10 mouse cellular contexts compared by ENCODE assay signal in the genomic region with DNA sequence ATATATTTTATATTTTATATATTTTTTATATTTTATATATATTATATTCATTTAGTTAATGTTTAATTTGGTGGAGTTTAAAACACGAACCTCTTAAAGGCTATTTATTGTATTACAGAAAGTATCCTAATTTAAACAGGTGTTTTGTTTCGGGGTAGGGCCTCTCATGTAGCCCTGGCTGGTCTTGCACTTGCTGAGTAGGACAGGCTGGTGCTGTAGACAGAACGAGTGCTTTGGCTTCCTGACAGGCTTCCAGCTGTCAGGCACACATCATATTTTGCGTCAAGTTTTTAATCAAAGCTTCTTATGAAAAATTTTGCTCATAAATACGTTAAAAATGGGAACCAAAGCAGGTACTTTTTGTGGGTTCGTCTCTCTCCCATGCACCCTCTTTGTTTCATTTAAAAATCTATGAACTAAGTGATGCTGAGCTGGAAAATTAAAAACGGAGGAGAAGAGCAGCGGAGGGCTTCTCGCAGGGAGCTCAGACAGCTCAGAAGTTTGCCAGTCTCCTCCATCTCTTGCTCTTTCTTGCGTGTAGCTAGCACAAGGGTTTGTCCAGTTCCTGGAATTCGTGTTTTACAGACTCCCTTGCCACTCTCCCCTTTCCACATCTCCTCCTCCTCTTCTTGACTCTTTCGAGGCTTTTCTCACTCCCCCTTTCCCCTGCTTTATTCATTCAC.
A peak's percentile ranks its signal among the peaks of the same experiment; 100 is the strongest.
DNase-seq lines count a peak whose midpoint lies in the region; ATAC-seq lines count a peak whose summit lies in the region.
"Had no signal": no experiment of that assay in that cellular context is flagged by ENCODE, and none has a peak within 500 bp of the region (broad histone marks: within the 10 kb centered on the region; RNA-seq: fewer than 3 reads in every experiment).

No protein-coding gene starts in this region.

- H3K36me3 ChIP-seq in heart, embryonic 13.5 days, result no peaks in the 10 kb centered on the region
- H3K36me3 ChIP-seq in limb, embryonic 12.5 days, result no peaks in the 10 kb centered on the region
- H3K36me3 ChIP-seq in limb, embryonic 10.5 days, result no peaks in the 10 kb centered on the region
- 0 out of 2 replicates have a peak, but pooled peaks cover 3% of the 10 kb centered on the region for H3K36me3 ChIP-seq in forebrain, embryonic 16.5 days (ENCODE audit: control insufficient read depth, insufficient read depth)
- no peaks in the 10 kb centered on the region for H3K36me3 ChIP-seq in neural tube, embryonic 12.5 days
- H3K36me3 ChIP-seq: heart, embryonic 15.5 days; lung, embryonic 15.5 days had no signal

- H3K4me2 ChIP-seq in heart, embryonic 13.5 days, result peak overlapping the region; percentile 14; the same call in 1 of the 2 replicates
- H3K4me2 ChIP-seq in limb, embryonic 12.5 days, result peak overlapping the region; percentile 32
- no peak overlapping the region for H3K4me2 ChIP-seq in forebrain, embryonic 16.5 days (ENCODE audit: low read length)
- H3K4me2 ChIP-seq in neural tube, embryonic 12.5 days (replicated peaks), result no peak overlapping the region; the same call in 1 of the 2 replicates
- H3K4me2 ChIP-seq: heart, embryonic 15.5 days; lung, embryonic 15.5 days had no signal

- ATAC-seq in heart, embryonic 13.5 days (ENCODE audit: extremely low read depth, insufficient number of reproducible peaks, low FRiP score, low TSS enrichment), result no peak
- ATAC-seq in limb, embryonic 12.5 days (ENCODE audit: insufficient number of reproducible peaks, insufficient read depth, low FRiP score, low TSS enrichment, low read depth), result no peak
- 0 out of 2 replicates have a peak, but pooled peaks have one; percentile 36 for ATAC-seq in forebrain, embryonic 16.5 days
- no peak for ATAC-seq in neural tube, embryonic 12.5 days (ENCODE audit: low FRiP score, low read depth)

- H3K27ac ChIP-seq in heart, embryonic 13.5 days (replicated peaks), result no peak overlapping the region
- 0 out of 2 replicates have a peak overlapping the region, but pooled peaks have one; percentile 64 for H3K27ac ChIP-seq in limb, embryonic 12.5 days
- no peak overlapping the region for H3K27ac ChIP-seq in limb, embryonic 10.5 days
- H3K27ac ChIP-seq in forebrain, embryonic 16.5 days (ENCODE audit: low read length), result peak overlapping the region; percentile 60
- H3K27ac ChIP-seq in neural tube, embryonic 12.5 days, result peak overlapping the region; percentile 6; the same call in 1 of the 2 replicates
- H3K27ac ChIP-seq: heart, embryonic 15.5 days; lung, embryonic 15.5 days had no signal

- no peak for DNase-seq in heart, adult 18-20 months
- DNase-seq in limb, embryonic 10.5 days (ENCODE audit: low spot score), result no peak
- no peak for DNase-seq in liver
- no peak for DNase-seq in spleen, postnatal 36 days (ENCODE audit: low spot score in 2 of 2)

- no peaks in the 10 kb centered on the region for H3K4me1 ChIP-seq in heart, embryonic 13.5 days
- peaks cover 17% of the 10 kb centered on the region for H3K4me1 ChIP-seq in limb, embryonic 12.5 days (replicated peaks)
- H3K4me1 ChIP-seq in limb, embryonic 10.5 days, result 0 out of 2 replicates have a peak, but pooled peaks cover 3% of the 10 kb centered on the region
- H3K4me1 ChIP-seq in forebrain, embryonic 16.5 days (replicated peaks; ENCODE audit: control insufficient read depth, insufficient read depth, low read length), result peaks cover 10% of the 10 kb centered on the region
- peaks cover 14% of the 10 kb centered on the region for H3K4me1 ChIP-seq in neural tube, embryonic 12.5 days
- H3K4me1 ChIP-seq: heart, embryonic 15.5 days; lung, embryonic 15.5 days had no signal

- H3K9ac ChIP-seq in heart, embryonic 13.5 days, result no peak overlapping the region
- H3K9ac ChIP-seq in limb, embryonic 12.5 days (replicated peaks), result no peak overlapping the region
- H3K9ac ChIP-seq in forebrain, embryonic 16.5 days (replicated peaks; ENCODE audit: low read depth, low read length), result no peak overlapping the region
- no peak overlapping the region for H3K9ac ChIP-seq in neural tube, embryonic 12.5 days
- H3K9ac ChIP-seq: heart, embryonic 15.5 days; lung, embryonic 15.5 days had no signal

- 66% methylated on average over 12 of the region's 12 CpGs for WGBS in heart, embryonic 13.5 days
- 62% methylated on average over 12 of the region's 12 CpGs for WGBS in limb, embryonic 12.5 days
- WGBS in limb, embryonic 10.5 days, result 82% methylated on average over 12 of the region's 12 CpGs
- 55% methylated on average over 12 of the region's 12 CpGs for WGBS in forebrain, embryonic 16.5 days
- WGBS in neural tube, embryonic 12.5 days, result 67% methylated on average over 12 of the region's 12 CpGs

- H3K27me3 ChIP-seq in heart, embryonic 13.5 days (replicated peaks), result no peaks in the 10 kb centered on the region
- no peaks in the 10 kb centered on the region for H3K27me3 ChIP-seq in limb, embryonic 12.5 days
- H3K27me3 ChIP-seq in limb, embryonic 10.5 days (ENCODE audit: low read depth, poor library complexity, severe bottlenecking), result no peaks in the 10 kb centered on the region
- H3K27me3 ChIP-seq in forebrain, embryonic 16.5 days (replicated peaks; ENCODE audit: control insufficient read depth, insufficient read depth, low read length), result no peaks in the 10 kb centered on the region
- no peaks in the 10 kb centered on the region for H3K27me3 ChIP-seq in neural tube, embryonic 12.5 days (replicated peaks)
- H3K27me3 ChIP-seq: heart, embryonic 15.5 days; lung, embryonic 15.5 days had no signal

- H3K9me3 ChIP-seq in heart, embryonic 13.5 days, result no peaks in the 10 kb centered on the region
- H3K9me3 ChIP-seq in limb, embryonic 12.5 days, result no peaks in the 10 kb centered on the region
- no peaks in the 10 kb centered on the region for H3K9me3 ChIP-seq in limb, embryonic 10.5 days (replicated peaks)
- H3K9me3 ChIP-seq in forebrain, embryonic 16.5 days (ENCODE audit: control insufficient read depth, low read length), result no peaks in the 10 kb centered on the region
- no peaks in the 10 kb centered on the region for H3K9me3 ChIP-seq in neural tube, embryonic 12.5 days
- H3K9me3 ChIP-seq: heart, embryonic 15.5 days; lung, embryonic 15.5 days had no signal

- no peak overlapping the region for H3K4me3 ChIP-seq in heart, embryonic 13.5 days
- no peak overlapping the region for H3K4me3 ChIP-seq in limb, embryonic 12.5 days (replicated peaks)
- no peak overlapping the region for H3K4me3 ChIP-seq in limb, embryonic 10.5 days
- H3K4me3 ChIP-seq in forebrain, embryonic 16.5 days (replicated peaks; ENCODE audit: low read length), result no peak overlapping the region
- no peak overlapping the region for H3K4me3 ChIP-seq in neural tube, embryonic 12.5 days
- H3K4me3 ChIP-seq: heart, embryonic 15.5 days; lung, embryonic 15.5 days had no signal

Comparison
In these comparisons a context has a peak if more than half of its experiments do, and no peak if none do; other contexts are left out.
1. H3K27ac ChIP-seq: peak in limb, embryonic 12.5 days (single experiment), forebrain, embryonic 16.5 days (single experiment) and neural tube, embryonic 12.5 days (single experiment); none in heart, embryonic 13.5 days (single experiment) and limb, embryonic 10.5 days (single experiment).
2. H3K4me2 ChIP-seq: peak in heart, embryonic 13.5 days (single experiment) and limb, embryonic 12.5 days (single experiment); none in forebrain, embryonic 16.5 days (single experiment) and neural tube, embryonic 12.5 days (single experiment).